Mouse (Mus musculus): ENCODE data around the gene Slc6a5. TPM values are rescaled to one million over a fixed set of nuclear protein-coding genes. Genes with fewer than 3 reads are reported as not detected.

The Slc6a5 gene
- polyA plus RNA-seq, 1 experiment from 2014 or later: not detected

- Histone ChIP-seq H3K27ac (no peak overlapping the region), H3K4me1 (replicated peaks) (no peaks in the 10 kb centered on the region), H3K4me2 (no peak overlapping the region), H3K27me3 (peaks cover 45% of the 10 kb centered on the region), H3K4me3 (replicated peaks) (no peak overlapping the region), H3K36me3 (no peaks in the 10 kb centered on the region), H3K9ac (replicated peaks) (no peak overlapping the region), H3K9me3 (no peaks in the 10 kb centered on the region)
- ATAC-seq (ENCODE audit: insufficient number of reproducible peaks, insufficient read depth, low FRiP score, low TSS enrichment, low read depth): no peak
- WGBS: 37% methylated on average over 6 of the region's 6 CpGs
These were observed 74.8 kb downstream of the Slc6a5 start for GRCm38 (mm10) chr7:49984698-49985097.

GRCm38 (mm10) chr7:49985947-49986346 is 76.0 kb downstream of the Slc6a5 start:
- Histone ChIP-seq H3K4me3 (replicated peaks) (no peak overlapping the region), H3K27ac (no peak overlapping the region), H3K9ac (replicated peaks) (no peak overlapping the region), H3K9me3 (no peaks in the 10 kb centered on the region), H3K4me2 (no peak overlapping the region), H3K27me3 (peaks cover 33% of the 10 kb centered on the region), H3K36me3 (no peaks in the 10 kb centered on the region), H3K4me1 (replicated peaks) (no peaks in the 10 kb centered on the region)
- no peak for ATAC-seq (ENCODE audit: insufficient number of reproducible peaks, insufficient read depth, low FRiP score, low TSS enrichment, low read depth)
- 94% methylated on average over 8 of the region's 8 CpGs for WGBS

- Histone ChIP-seq H3K27me3 (no peaks in the 10 kb centered on the region), H3K4me2 (no peak overlapping the region), H3K4me1 (replicated peaks) (no peaks in the 10 kb centered on the region), H3K9ac (replicated peaks) (no peak overlapping the region), H3K9me3 (no peaks in the 10 kb centered on the region), H3K4me3 (replicated peaks) (no peak overlapping the region), H3K36me3 (no peaks in the 10 kb centered on the region), H3K27ac (no peak overlapping the region)
- no peak for ATAC-seq (ENCODE audit: insufficient number of reproducible peaks, insufficient read depth, low FRiP score, low TSS enrichment, low read depth)
- 82% methylated on average over 4 of the region's 4 CpGs for WGBS
These were observed 89.4 kb downstream of the Slc6a5 start for GRCm38 (mm10) chr7:49999321-49999720.

GRCm38 (mm10) chr7:50005268-50005667 is 95.3 kb downstream of the Slc6a5 start:
- no peak overlapping the region for H3K27ac ChIP-seq
- no peak overlapping the region for H3K9ac ChIP-seq (replicated peaks)
- WGBS: 23% methylated on average over 2 of the region's 2 CpGs
- no peak overlapping the region for H3K4me3 ChIP-seq (replicated peaks)
- no peak for ATAC-seq (ENCODE audit: insufficient number of reproducible peaks, insufficient read depth, low FRiP score, low TSS enrichment, low read depth)
- no peak overlapping the region for H3K4me2 ChIP-seq
- H3K27me3 ChIP-seq: no peaks in the 10 kb centered on the region
- no peaks in the 10 kb centered on the region; the same call in 1 of the 2 replicates for H3K4me1 ChIP-seq (replicated peaks)
- H3K9me3 ChIP-seq: no peaks in the 10 kb centered on the region
- no peaks in the 10 kb centered on the region for H3K36me3 ChIP-seq

Other genes starting within 250 kb of the Slc6a5 start
- gene Htatip2, start 151.0 kb upstream of the Slc6a5 start, polyA plus RNA-seq (2016; fragmentation: Nextera tagmentation; extraction: Ambion mirVana): 3.5 and 5.6 TPM in 2 replicates
- gene Prmt3, start 131.8 kb upstream of the Slc6a5 start, polyA plus RNA-seq (2016; fragmentation: Nextera tagmentation; extraction: Ambion mirVana): 55.3 and 57.7 TPM in 2 replicates
- 2.0 and 2.6 TPM in 2 replicates for gene Nell1, start 64.7 kb downstream of the Slc6a5 start, polyA plus RNA-seq (2016; fragmentation: Nextera tagmentation; extraction: Ambion mirVana)